Mouse (Mus musculus) right cerebral cortex, postnatal 14 days (tissue): ENCODE measurements around the gene Arhgap35.

ENCODE experiments used
- DNase-seq: peaks from one replicate; pipeline ENCODE4 v3.0.0; 2022

Gene Arhgap35

DNA sequence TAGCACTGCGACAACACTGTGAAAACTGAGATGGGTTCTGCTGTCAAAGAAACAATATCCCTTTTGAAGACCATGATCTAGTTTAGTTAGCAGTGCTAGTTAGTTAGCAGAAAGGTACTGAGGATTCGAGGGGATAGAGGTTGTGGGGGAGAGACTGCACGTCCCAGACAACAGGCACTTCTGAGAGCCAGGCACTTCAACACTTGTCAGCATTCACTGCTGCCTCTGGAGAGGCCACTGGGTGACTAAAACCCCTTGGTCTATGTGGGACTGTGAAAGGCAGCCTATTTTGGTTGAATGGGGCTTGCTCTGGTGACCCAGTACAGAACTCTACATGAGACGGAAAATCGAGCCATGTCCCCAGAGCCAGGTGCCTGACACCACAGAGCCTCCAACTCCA, 97.6 kb downstream of the Arhgap35 start:
- no peak for DNase-seq

- DNase-seq, result peak; percentile 50
These were observed 107.5 kb downstream of the Arhgap35 start for GRCm38 (mm10) chr7:16507284-16507683.

DNA sequence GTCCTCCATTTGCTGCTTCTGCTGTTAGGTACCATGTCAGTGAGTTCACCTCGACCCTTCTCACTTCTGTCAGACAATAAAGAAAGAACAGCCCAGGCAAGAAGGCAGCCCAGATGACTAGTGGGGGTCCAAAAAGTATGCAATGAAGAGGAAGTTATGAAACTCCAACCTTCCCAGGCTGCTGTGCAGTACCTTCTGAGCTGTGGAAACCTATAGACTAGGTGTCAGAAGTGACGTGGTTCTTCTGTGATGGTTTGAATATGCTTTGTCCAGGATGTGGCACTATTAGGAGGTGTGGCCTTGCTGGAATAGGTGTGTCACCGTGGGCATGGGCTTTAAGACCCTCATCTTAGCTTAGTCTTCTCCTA, 109.6 kb downstream of the Arhgap35 start:
- no peak for DNase-seq

DNA sequence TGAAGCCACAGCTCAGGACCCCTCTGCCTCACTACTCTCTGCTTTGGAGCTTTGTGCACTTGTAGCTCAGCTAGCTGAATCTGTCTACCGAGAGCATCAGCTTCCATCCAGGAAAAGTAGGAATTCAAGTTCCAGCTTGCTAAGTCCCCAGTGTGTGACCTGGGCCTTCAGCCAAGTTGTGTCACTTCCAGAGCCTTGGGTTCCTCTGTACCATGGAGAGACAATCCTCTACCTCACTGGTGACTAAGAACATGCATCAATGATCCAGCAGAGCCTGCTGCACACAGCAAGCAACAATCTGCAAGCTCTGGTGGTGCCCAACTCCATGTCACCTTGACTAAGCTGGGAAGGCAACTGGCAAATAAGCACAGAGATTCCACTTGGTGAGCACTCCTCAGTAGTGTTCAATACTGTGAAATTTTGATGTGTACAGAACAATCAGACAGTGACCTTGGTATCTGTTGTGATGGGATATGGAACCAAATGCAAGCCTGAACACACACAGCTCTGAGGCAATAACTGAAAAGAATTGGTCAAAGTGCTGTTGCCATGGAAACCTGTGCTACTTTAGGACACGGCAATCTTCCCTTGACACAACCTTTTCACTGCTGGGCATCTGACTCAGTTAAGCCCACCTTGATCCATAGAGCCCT, 110.1 kb downstream of the Arhgap35 start:
- DNase-seq, result no peak

DNA sequence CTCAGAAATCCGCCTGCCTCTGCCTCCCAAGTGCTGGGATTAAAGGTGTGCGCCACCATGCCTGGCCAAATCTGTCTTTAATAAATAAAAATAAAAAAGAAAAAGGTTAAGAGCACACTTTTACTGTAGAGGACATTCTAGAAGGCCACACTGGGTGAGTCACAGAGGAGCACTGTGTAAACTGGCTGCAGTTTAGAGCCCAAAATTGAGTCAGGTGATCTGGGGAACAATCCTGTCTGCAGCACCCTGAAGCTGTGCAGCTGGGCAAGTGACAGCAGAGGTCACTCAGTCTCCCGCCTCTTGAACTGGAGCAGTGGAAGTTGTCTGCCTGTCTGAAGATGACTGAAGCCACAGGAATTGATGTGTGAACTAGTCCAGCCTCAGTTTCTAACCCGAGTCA, 113.2 kb downstream of the Arhgap35 start:
- no peak for DNase-seq

DNA sequence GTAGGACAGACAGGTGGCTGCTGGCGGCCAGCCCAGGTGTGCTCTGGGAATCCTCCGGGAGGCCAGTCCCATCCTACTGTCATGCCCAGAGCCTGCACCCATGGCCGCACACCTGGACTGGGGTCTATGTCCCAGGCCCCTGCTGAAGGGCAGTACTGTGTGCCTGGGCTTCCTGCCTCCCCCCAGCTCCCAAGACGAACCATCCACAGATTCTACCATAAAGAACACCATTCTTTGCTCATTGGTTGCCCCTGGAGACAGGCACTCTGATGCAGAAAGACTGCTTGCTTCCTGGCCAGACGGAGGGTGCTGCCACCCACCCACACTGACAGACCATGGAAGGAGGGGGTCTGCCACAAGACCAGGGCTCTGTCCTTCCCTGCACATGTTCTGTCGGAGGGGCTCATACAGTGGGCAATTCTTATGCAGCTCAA, 115.1 kb downstream of the Arhgap35 start:
- DNase-seq, result peak; percentile 23

- no peak for DNase-seq
These were observed 118.5 kb downstream of the Arhgap35 start for GRCm38 (mm10) chr7:16496260-16496659.

DNA sequence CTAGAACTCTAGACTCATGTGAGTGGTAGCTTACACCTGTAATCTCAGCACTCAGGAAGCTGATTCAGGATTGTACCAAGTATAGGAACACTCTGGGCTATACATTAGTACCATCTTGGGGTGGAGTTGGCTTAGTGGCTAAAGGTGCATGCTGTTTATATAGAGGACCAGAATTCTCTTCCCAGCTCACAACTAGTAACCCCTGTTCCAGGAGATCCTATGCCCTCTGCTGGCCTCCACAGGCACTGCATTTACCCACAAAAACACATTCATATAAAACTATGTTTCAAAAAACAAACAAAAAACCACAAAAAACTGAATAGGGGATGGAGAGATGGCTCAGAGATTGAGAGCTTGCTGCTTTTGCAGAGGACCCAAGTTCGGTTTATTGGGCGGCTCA, 121.4 kb downstream of the Arhgap35 start:
- peak; percentile 50 for DNase-seq

DNA sequence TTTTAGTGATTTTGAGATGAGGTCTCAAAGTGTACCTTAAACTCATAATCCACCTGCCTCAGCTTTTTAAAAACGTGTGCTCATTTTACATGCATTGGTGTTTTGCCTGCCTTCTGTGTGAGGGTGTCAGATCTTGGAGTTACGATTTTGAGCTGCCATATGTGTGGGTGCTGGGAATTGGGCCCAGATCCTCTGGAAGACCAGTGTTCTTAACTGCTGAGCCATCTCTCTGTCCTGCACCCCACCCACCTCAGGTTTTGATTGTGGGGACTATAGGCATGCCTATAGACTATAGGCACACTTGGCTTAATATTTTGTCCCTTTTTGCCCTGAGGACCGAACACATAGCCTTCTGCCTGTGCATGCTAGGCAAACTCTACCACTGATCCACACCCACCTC, 122.6 kb downstream of the Arhgap35 start:
- peak; percentile 27 for DNase-seq

GRCm38 (mm10) chr7:16491759-16492158, 123.0 kb downstream of the Arhgap35 start:
- DNase-seq, result peak; percentile 60

GRCm38 (mm10) chr7:16489948-16490347, 124.8 kb downstream of the Arhgap35 start:
- DNase-seq, result peak; percentile 36

DNA sequence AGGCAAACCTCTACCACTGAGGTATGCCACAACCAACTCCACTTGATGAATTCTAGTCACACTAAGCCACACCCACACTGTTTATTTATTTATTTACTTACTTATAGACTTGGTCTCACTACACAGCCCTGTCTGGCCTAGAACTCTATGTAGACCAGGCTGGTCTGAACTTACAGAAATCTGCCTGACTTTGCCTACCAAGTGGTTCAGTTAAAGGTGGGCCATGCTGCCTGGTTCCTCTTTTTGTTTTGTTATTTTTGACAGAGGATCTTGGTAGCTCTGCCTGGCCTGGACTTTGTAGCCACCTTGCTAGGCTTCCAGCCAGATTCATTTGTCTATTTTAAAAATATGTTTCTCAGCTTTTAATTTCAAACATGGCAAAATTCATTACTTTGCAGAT, 126.0 kb downstream of the Arhgap35 start:
- no peak for DNase-seq

- DNase-seq, result no peak
These were observed 137.2 kb downstream of the Arhgap35 start, which contains the start of gene Npas1 for GRCm38 (mm10) chr7:16477628-16478027. Gene Npas1 (minus strand): TSS chr7:16477728.

GRCm38 (mm10) chr7:16476600-16476989, 138.2 kb downstream of the Arhgap35 start:
- DNase-seq, result no peak

GRCm38 (mm10) chr7:16475764-16476599, 138.8 kb downstream of the Arhgap35 start:
- no peak for DNase-seq

- DNase-seq, result no peak
These were observed 139.5 kb downstream of the Arhgap35 start for GRCm38 (mm10) chr7:16475321-16475720.

- DNase-seq, result no peak
These were observed 140.3 kb downstream of the Arhgap35 start for GRCm38 (mm10) chr7:16474445-16474844.

DNA sequence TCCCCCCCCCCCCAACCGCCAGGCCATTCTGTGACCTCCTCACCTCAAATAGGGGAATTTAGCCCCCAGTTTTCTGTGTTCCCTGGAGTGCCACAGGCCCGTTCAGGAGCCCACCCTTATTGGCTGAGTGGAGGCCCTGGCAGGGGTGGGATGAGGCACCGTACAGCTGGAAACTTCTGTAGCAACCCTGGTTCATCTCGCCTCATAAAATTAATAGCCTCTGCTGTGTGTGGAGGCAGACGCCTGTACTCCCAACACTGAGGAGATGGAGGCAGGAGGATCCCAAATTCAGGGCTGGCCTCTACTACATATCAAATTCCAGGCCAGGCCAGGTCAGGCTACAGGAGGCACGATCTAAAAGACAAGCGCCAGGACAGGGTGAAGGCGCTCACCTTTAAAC, 140.9 kb downstream of the Arhgap35 start:
- DNase-seq, result no peak

DNA sequence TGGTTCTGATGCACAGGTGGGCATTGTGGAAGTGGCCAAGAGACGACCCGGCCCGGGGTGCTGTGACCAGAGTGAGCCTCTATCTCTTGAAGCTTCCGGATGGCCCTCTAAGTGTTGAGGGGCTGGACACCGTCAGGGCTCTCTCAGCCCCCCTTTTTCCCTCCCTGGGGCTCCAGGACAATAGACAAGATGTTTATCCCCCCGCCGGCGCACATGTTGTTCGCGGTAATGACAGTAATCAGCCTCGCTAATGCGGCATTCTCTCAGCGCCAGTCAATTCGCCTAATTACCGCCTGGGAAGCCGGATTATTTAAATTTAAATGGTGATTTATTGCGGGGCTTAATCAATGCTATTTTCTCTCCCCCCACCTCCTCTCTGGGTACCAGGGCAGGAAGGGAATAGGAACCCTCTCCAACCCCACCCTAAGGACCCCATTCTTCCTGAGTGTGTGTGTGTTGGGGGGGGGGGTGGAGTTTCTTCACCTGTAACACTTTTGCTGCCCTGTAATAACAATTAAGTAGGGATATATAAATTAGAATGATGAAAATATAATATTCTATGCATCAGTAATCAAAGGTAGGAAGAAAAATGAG, 142.6 kb downstream of the Arhgap35 start:
- no peak for DNase-seq

DNA sequence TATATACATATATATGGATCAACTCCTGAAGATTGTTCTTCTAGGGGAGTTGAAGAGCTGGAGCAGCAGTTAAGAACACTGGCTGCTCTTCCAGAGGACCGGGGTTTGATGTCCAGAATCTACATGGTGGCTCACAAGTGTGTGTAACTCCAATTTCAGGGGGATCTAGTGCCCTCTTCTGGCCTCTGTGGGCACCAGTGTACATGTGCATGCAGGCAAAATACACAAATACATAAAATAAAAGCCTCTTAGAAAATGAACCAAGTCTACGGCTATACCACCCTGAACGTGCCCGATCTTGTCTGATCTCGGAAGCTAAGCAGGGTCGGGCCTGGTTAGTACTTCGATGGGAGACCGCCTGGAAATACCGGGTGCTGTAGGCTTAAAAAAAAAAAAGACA, 143.2 kb downstream of the Arhgap35 start:
- DNase-seq, result no peak

- no peak for DNase-seq
These were observed 146.7 kb downstream of the Arhgap35 start for GRCm38 (mm10) chr7:16468115-16468514.

DNA sequence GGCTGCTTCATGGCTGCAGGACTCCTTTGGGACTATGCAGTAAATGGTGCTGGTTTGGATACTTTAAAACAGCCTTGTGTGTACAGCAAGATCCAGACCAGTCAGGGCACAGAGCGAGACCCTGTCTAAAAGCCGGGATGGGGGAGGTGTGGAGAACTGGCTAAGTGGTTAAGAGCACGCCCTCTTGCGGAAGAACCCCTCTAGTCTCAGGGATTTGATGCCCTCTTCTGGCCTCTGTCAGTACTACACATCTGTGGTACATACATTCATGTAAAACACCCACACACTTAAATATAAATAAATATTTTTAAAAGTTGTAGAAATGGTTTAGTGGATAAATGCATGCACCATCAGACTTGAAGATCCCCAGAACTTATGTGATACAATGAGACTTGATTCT, 148.2 kb downstream of the Arhgap35 start:
- no peak for DNase-seq

DNA sequence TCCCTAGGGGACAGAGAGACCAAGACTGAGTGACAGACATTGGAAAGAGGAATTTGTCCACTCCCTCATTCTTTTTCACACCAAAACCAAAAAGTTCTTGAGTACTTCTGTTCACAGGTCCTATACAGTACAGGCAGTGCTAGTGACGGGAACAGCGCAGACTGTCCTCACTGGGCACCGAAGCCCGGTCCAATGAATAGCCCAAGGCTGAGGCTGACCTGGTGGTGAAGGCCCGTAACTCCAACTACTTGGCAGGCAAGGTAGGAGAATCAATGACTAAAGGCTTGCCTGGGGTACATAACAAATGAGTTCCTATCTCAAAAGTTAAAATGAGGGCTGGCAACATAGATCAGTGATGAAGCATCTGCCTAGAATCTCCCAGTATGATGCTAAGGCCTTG, 149.2 kb downstream of the Arhgap35 start:
- no peak for DNase-seq

DNA sequence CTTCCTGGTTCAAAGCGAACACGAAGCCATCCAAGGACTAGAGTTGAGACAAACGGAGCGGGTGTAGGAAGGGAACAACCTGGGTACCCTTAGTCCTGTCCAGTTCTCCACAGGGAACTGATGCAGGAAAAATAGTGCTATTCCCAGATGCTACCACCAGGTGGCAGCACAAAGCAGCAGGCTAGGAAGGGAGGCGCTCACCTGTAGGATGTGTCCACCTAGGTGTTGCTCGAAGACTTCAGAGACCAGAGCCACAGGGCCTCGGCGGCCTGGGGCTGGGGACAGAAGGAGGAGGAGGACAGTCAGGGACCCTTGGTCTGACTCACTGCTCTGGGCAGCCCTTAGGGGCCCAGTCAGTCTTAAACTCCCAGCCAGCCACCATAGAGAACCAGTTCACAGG, 149.6 kb downstream of the Arhgap35 start:
- peak; percentile 68 for DNase-seq
